Mouse (Mus musculus) midbrain, embryonic 11.5 days (tissue): Measurements from ENCODE around the gene Rtl10. TPM values are rescaled to one million over a fixed set of nuclear protein-coding genes. Genes with fewer than 3 reads are reported as not detected.

Experiments used
- ATAC-seq: fragments of 200-750 bp; cut with Nextera tagmentation; 2 replicates; pipeline ENCODE4 v1.8.0; 2017; ENCODE audit warnings: moderate TSS enrichment, moderate library complexity; ENCODE audit not compliant: low FRiP score
- DNase-seq: peaks from one replicate; pipeline ENCODE4 v3.0.0; 2015; ENCODE audit warnings: low spot score; ENCODE audit errors: missing footprints
- H3K27ac ChIP-seq: fragments of 300-500 bp; sonication (generic); 2 replicates; pipeline ENCODE4 v1.5.1; 2014; ENCODE audit warnings: low read depth, low read length
- H3K27me3 ChIP-seq: fragments of 300-500 bp; sonication (generic); 2 replicates; pipeline ENCODE4 v1.6.1; 2014; ENCODE audit warnings: mild to moderate bottlenecking, low read length, moderate library complexity, mixed read lengths; ENCODE audit not compliant: control insufficient read depth, insufficient read depth
- H3K36me3 ChIP-seq: fragments of 300-500 bp; sonication (generic); 2 replicates; pipeline ENCODE4 v1.6.1; 2014; ENCODE audit warnings: mild to moderate bottlenecking, low read length, moderate library complexity, mixed read lengths; ENCODE audit not compliant: control insufficient read depth, insufficient read depth
- H3K4me1 ChIP-seq: fragments of 300-500 bp; sonication (generic); 2 replicates; pipeline ENCODE4 v1.6.1; 2014; ENCODE audit warnings: low read length; ENCODE audit not compliant: control insufficient read depth, insufficient read depth
- H3K4me2 ChIP-seq: fragments of 300-500 bp; sonication (generic); 2 replicates; pipeline ENCODE4 v1.6.1; 2014; ENCODE audit warnings: mild to moderate bottlenecking, moderate library complexity
- H3K4me3 ChIP-seq: fragments of 300-500 bp; sonication (generic); 2 replicates; pipeline ENCODE4 v1.5.1; 2014; ENCODE audit warnings: low read depth, low read length
- H3K9ac ChIP-seq: fragments of 300-500 bp; sonication (generic); 2 replicates; pipeline ENCODE4 v1.6.1; 2014; ENCODE audit warnings: low read length
- H3K9me3 ChIP-seq: fragments of 300-500 bp; sonication (generic); 2 replicates; pipeline ENCODE4 v1.6.1; 2016; ENCODE audit warnings: low read length; ENCODE audit not compliant: control insufficient read depth
- WGBS: fragments of 180-500 bp; shearing (Covaris S2); extraction: QIAGEN DNeasy Blood & Tissue Kit; methylation state at CpG from one replicate; pipeline ENCODE4 v1.1.7; 2014; 5-methylcytosine and 5-hydroxymethylcytosine counted together
- polyA plus RNA-seq: library from polyadenylated mRNA; unstranded; fragments of >200 nt; fragmentation: Nextera tagmentation; extraction: Ambion mirVana; gene quantifications from 2 replicates; pipeline ENCODE4 v1.2.1, GENCODE M21; 2014

Rtl10 gene
- polyA plus RNA-seq, 1 experiment from 2014 or later = 2.0 TPM

DNA sequence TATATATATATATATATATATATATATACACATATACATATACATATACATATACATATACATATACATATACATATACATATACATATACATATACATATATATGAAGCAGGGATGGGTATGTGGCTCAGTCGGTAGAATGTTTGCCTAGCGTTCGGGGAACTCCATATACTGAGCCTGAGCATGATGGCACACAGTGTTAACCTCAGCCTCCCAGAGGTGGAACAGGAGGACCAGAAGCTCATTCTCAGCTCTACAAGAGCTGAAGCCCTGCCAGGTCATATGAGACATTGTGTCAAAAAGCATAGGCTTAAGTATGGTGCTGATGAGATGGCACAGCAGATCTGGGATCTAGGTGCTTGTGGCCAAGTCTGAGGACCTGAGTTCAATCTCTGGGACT, 8.4 kb upstream of the Rtl10 start:
- WGBS = 97% methylated on average over 3 of the region's 3 CpGs
- peak; percentile 66 for DNase-seq

DNA sequence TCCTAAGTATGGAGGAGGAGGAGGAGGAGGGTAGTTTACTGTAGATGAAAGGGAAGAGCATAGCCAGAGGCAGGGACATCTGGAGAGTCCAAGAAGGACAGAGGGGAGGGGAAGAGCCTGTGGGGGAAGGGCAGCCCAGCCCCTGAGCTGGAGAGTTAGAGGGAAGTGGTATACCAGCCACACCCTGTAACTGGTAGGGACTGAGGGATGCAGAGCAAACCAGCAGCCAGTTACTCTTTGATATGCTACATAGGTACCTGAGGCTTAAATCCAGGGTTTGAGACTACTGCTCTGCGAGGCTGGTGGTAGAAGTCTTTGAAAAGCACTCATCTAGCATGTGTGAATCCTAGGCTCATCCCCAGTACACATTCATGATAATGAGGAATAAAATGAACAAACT, 7.8 kb upstream of the Rtl10 start:
- Histone ChIP-seq H3K4me2 (no peak overlapping the region), H3K36me3 (no peaks in the 10 kb centered on the region), H3K4me1 (no peaks in the 10 kb centered on the region), H3K4me3 (no peak overlapping the region), H3K9ac (no peak overlapping the region), H3K9me3 (no peaks in the 10 kb centered on the region), H3K27me3 (no peaks in the 10 kb centered on the region), H3K27ac (no peak overlapping the region)
- 72% methylated on average over 1 of the region's 1 CpGs for WGBS
- peak; percentile 62 for DNase-seq
- ATAC-seq = no peak

More for the DNA sequence above, 8.4 kb upstream of the Rtl10 start:
- Histone ChIP-seq H3K4me1 (no peaks in the 10 kb centered on the region), H3K4me2 (no peak overlapping the region), H3K36me3 (no peaks in the 10 kb centered on the region), H3K9ac (no peak overlapping the region), H3K27me3 (no peaks in the 10 kb centered on the region), H3K4me3 (no peak overlapping the region), H3K9me3 (no peaks in the 10 kb centered on the region), H3K27ac (no peak overlapping the region)
- no peak for ATAC-seq

DNA sequence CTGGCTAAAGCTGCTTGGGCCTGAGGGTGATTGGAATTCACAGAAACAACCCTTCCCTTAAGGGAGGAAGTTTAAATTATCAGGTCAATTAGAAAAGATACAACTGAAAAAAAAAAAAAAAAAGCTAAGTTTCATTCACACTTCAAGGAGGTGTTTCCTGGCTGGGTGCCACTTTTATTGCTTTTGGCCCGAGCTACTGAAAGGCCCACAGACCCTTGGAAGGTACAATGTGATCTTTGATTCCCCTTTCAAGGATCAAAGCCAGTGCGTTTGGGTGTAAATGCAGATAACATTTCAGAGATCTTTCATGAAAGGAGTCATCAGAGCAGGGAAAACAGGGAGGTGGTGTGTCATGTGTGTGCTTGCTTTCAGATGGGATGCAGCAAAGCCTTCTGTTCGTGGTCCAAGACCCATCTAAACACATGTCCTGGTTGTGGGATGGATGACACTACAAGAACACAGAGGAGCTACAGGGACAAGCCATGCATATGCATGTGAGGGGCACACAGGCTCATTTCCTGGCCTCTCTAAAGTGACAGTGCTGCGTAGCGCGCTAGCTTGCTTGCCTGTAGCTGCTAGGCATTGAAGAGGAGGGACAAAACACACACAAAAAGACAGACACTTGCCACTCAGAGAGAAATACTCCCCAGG, 711 bp upstream of the Rtl10 start:
- 14% methylated on average over 6 of the region's 6 CpGs for WGBS
- H3K4me1 ChIP-seq = peaks cover 16% of the 10 kb centered on the region
- H3K36me3 ChIP-seq = peaks cover 3% of the 10 kb centered on the region; the same call in 1 of the 2 replicates
- H3K27me3 ChIP-seq = no peaks in the 10 kb centered on the region
- no peak for DNase-seq
- ATAC-seq = no peak; the same call in 1 of the 2 replicates
- H3K9ac ChIP-seq = peak overlapping the region; percentile 88
- H3K27ac ChIP-seq = peak overlapping the region; percentile 88
- H3K4me2 ChIP-seq = peak overlapping the region; percentile 96
- H3K4me3 ChIP-seq = peak overlapping the region; percentile 67
- H3K9me3 ChIP-seq = no peaks in the 10 kb centered on the region

DNA sequence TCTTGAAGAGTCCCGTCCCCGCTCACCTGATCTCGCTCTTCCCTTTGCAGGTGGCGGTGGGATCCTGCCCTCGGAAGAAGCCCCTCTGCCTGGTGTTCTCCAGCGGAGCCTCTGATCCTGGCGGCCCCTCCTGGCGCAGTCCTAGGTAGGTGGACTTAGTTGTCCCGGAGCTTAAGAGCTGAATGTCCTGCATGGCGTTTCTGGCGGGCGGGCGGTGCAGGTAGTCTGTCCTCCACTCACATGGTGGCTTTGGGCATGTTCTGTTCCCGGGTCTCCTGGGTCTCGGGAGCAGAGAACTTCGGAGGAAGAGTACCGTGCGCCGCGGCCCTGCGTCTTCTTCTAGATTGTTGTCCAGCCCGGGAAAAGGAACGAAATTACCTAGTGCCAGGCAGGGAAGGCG, 295 bp downstream of the Rtl10 start:
- no peaks in the 10 kb centered on the region for H3K9me3 ChIP-seq
- peaks cover 16% of the 10 kb centered on the region for H3K4me1 ChIP-seq
- no peak for DNase-seq
- no peak; the same call in 1 of the 2 replicates for ATAC-seq
- peaks cover 3% of the 10 kb centered on the region; the same call in 1 of the 2 replicates for H3K36me3 ChIP-seq
- under 1% methylated on average over 24 of the region's 24 CpGs for WGBS
- H3K9ac ChIP-seq = peak overlapping the region; percentile 88
- H3K4me3 ChIP-seq = peak overlapping the region; percentile 67
- no peaks in the 10 kb centered on the region for H3K27me3 ChIP-seq
- no peak overlapping the region for H3K27ac ChIP-seq
- peak overlapping the region; percentile 96 for H3K4me2 ChIP-seq

DNA sequence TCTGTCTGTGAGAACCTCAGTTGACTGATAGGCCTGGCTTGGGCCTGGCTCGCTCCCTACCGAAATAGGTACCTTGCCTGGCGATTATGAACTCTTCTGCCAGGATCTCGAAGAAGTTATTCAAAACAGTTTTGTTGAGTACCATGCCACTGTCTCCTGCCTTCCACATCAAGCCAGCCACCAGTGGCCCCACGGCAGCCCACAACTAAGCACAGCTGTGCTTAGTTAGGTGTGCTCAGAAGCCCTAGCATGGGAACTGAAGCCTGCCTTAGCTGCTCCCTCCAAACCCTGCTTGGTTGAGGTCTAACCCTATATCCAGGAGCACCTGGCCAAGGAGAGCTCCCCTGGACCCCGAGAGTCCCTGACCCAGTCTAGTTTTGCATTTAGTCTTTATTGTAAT, 2.8 kb downstream of the Rtl10 start:
- Histone ChIP-seq H3K4me2 (no peak overlapping the region), H3K9ac (no peak overlapping the region), H3K9me3 (no peaks in the 10 kb centered on the region), H3K27ac (no peak overlapping the region), H3K4me1 (peaks cover 16% of the 10 kb centered on the region), H3K27me3 (no peaks in the 10 kb centered on the region), H3K4me3 (no peak overlapping the region), H3K36me3 (peaks cover 3% of the 10 kb centered on the region; the same call in 1 of the 2 replicates)
- DNase-seq = no peak
- ATAC-seq = no peak
- 97% methylated on average over 6 of the region's 6 CpGs for WGBS

DNA sequence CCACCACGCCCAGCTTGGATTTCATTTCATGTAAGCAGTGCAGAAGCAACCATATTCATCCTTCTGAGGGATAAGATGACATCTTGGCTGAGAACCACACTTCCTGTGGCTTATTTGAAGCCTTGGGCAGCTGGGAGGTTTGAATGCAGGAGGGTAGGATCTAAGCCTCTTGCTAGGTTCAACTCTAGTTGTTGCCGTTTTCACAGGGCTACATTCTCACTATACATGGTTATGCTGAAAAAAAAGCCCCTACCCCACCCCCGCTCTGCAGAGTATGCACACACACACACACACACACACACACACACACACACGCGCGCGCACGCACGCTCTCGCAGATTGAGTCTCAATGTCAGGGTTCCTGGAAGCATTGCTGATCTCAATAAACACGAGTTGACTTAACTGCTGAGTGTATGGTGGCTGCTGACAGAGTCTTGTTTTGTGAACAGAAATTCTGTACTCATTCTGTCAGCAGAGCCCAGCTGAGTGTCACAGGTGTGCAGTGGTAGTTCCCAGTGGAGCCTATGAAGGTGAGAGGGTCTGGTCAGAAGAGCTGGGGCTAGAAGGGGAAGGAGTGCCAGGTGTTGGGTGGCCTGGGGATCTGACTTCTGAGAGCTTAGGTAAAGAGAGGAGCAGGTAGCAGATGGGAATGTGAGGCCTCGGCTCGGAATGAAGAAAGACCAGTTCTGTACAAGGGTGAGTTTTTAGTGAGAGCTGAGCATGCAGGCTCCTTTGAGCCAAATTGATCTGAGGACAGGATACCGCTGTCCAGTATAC, 5.1 kb downstream of the Rtl10 start:
- 91% methylated on average over 14 of the region's 14 CpGs for WGBS
- no peak overlapping the region for H3K4me3 ChIP-seq

DNA sequence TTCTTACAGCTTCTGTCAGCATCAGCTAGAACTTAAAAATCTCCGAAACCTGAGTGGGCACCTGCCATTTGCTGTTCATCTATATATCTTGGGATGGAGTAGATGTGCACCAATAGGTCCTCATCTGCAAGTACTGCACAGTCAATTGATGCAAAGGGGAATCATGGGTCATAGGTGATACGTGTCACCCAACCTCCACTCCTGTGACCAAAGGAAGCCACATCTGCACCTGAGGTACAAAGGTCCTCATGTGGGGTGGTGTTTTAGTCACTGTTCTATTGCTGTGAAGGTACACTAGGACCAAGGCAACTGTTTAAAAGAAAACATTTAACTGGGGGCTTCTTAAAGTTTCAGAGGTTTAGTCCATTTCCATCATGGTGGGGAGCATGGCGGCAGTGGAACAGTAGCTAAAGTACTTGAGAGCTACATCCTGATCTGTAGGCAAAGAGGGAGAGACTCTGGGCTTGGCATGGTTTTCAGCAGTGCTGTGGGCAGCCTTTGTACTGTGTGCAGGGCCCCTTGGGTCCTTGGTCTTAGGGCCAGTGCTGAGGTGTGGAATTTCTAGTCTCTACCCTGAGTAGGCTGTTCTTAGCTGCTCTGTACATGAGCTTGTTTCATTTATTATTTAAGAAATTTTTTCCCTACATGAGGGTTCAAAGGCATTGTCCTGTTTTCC, 8.0 kb downstream of the Rtl10 start:
- H3K9me3 ChIP-seq = no peaks in the 10 kb centered on the region
- no peak overlapping the region for H3K27ac ChIP-seq
- no peak for DNase-seq
- H3K9ac ChIP-seq = no peak overlapping the region
- peaks cover 3% of the 10 kb centered on the region; the same call in 1 of the 2 replicates for H3K36me3 ChIP-seq
- no peaks in the 10 kb centered on the region for H3K27me3 ChIP-seq
- H3K4me1 ChIP-seq = no peaks in the 10 kb centered on the region
- H3K4me2 ChIP-seq = no peak overlapping the region
- WGBS = 96% methylated on average over 3 of the region's 3 CpGs
- no peak for ATAC-seq
- H3K4me3 ChIP-seq = no peak overlapping the region

More for the DNA sequence above, 5.1 kb downstream of the Rtl10 start:
- no peaks in the 10 kb centered on the region for H3K27me3 ChIP-seq
- H3K9me3 ChIP-seq = no peaks in the 10 kb centered on the region
- DNase-seq (no peak), ATAC-seq (no peak)
- no peak overlapping the region for H3K27ac ChIP-seq
- H3K36me3 ChIP-seq = peaks cover 3% of the 10 kb centered on the region; the same call in 1 of the 2 replicates
- H3K9ac ChIP-seq = no peak overlapping the region
- peaks cover 11% of the 10 kb centered on the region for H3K4me1 ChIP-seq
- H3K4me2 ChIP-seq = no peak overlapping the region

DNA sequence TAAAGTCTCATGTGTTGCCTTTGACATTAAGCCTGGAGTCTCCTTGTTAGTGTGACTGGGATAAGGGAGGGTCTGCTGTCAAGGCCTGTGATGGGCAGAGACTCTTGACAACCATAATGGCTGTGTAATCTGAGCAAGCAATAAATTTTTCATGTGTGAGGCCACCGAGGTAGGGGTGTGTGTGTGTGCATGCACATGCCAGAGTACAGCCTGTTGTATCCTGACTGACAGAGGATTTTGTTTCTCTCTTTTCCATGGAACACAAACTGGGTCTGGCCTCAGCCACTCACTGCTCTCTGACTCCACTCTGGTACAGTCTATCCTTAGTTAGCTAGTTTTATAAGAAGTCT, 8.5 kb downstream of the Rtl10 start:
- H3K9me3 ChIP-seq = no peaks in the 10 kb centered on the region
- H3K4me2 ChIP-seq = no peak overlapping the region
- H3K36me3 ChIP-seq = peaks cover 1% of the 10 kb centered on the region; the same call in 1 of the 2 replicates
- H3K9ac ChIP-seq = no peak overlapping the region
- ATAC-seq (no peak), DNase-seq (no peak)
- H3K4me1 ChIP-seq = no peaks in the 10 kb centered on the region
- no peaks in the 10 kb centered on the region for H3K27me3 ChIP-seq
- WGBS = 87% methylated on average over 1 of the region's 1 CpGs
- no peak overlapping the region for H3K4me3 ChIP-seq
- no peak overlapping the region for H3K27ac ChIP-seq

DNA sequence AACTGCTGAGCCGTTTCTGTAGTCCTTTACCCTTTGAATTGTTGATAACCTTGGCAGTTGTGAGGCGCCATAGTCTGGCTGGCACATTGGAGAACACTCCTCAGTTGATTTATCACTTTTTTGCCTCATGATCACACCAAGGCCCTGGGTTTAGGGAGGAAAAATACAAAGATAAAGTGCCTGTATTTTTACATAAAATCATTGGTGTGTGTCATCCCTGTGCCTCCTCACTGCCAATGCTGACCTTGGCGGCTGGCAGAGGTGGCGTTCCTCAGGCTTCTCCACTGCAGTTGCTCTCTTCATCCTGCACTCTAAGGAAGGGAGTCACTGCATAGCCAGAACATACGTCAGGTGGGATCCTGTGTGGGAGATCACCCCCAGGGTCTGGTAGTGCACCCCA, 13.0 kb downstream of the Rtl10 start:
- no peaks in the 10 kb centered on the region for H3K9me3 ChIP-seq
- H3K27me3 ChIP-seq = no peaks in the 10 kb centered on the region
- H3K36me3 ChIP-seq = no peaks in the 10 kb centered on the region
- no peaks in the 10 kb centered on the region for H3K4me1 ChIP-seq
- DNase-seq = no peak
- no peak for ATAC-seq
- no peak overlapping the region for H3K27ac ChIP-seq
- H3K9ac ChIP-seq = no peak overlapping the region
- H3K4me2 ChIP-seq = no peak overlapping the region
- no peak overlapping the region for H3K4me3 ChIP-seq
- WGBS = 82% methylated on average over 5 of the region's 5 CpGs
